In the genomic region with DNA sequence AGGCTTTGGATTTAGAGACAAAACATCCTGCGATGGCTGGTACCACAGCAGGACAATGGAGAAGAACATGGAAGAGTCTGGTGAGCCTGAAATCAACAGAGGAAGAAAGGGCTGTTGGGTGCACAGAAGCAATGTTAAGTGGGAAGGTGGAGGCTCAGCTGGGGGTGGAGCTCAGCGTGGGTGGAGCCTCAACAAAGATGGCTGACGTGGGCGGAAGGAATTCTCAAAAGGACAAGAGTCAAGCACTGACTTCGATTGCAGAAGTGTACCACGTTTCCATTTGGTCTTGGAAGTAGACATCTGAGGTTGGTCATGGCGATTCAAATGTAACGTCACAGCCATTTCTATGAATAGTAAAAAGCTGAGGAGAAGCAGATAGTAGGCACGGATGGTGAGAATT, we compare ENCODE assay signal across 23 mouse cellular contexts. TPM values are rescaled to one million over a fixed set of nuclear protein-coding genes. Genes with fewer than 3 reads are reported as not detected.
"Had no signal": no experiment of that assay in that cellular context is flagged by ENCODE, and none has a peak within 500 bp of the region (broad histone marks: within the 10 kb centered on the region; RNA-seq: fewer than 3 reads in every experiment).

No protein-coding gene starts in this region.

- H3K27me3 ChIP-seq: heart, embryonic 13.5 days; heart, embryonic 15.5 days; hindbrain, embryonic 13.5 days; hindbrain, embryonic 15.5 days; intestine, embryonic 15.5 days; limb, embryonic 13.5 days; limb, embryonic 15.5 days; liver, embryonic 12.5 days had no signal

- H3K4me1 ChIP-seq: intestine, embryonic 15.5 days had no signal

- DNase-seq: gastrocnemius, postnatal 14 days; gastrocnemius, postnatal 36 days; heart, adult 18-20 months; heart, postnatal 14 days; heart, postnatal 36 days; kidney, adult 18-20 months; kidney, adult 8-10 months; kidney, postnatal 10 days; kidney, postnatal 4 days; layer of hippocampus, adult 9-11 months; layer of hippocampus, postnatal 36 days; left cerebral cortex, postnatal 4 days had no signal

- H3K27ac ChIP-seq: heart, embryonic 10.5 days; heart, embryonic 13.5 days; heart, embryonic 15.5 days; hindbrain, embryonic 15.5 days; intestine, embryonic 15.5 days; limb, embryonic 13.5 days; limb, embryonic 15.5 days; liver, embryonic 12.5 days; liver, embryonic 14.5 days had no signal

- H3K4me3 ChIP-seq: heart, embryonic 10.5 days; heart, embryonic 13.5 days; heart, embryonic 15.5 days; hindbrain, embryonic 13.5 days; hindbrain, embryonic 15.5 days; intestine, embryonic 15.5 days; limb, embryonic 13.5 days; limb, embryonic 15.5 days; liver, embryonic 12.5 days had no signal

- H3K36me3 ChIP-seq: heart, embryonic 10.5 days; heart, embryonic 13.5 days; heart, embryonic 15.5 days; hindbrain, embryonic 13.5 days; hindbrain, embryonic 15.5 days; intestine, embryonic 15.5 days; limb, embryonic 13.5 days; limb, embryonic 15.5 days; liver, embryonic 12.5 days had no signal

RNA-seq across cellular contexts. Expression of gene Dnah7a, which starts 4.5 kb away (rescaled TPM):
- polyA plus RNA-seq: liver, adult 2 months; liver, embryonic 12.5 days; liver, embryonic 14.5 days had no signal
